Mouse (Mus musculus) Muller cell, postnatal 12 days (primary cell): ENCODE results near the gene H2afb2.

Experiments
- DNase-seq: peaks from one replicate; pipeline ENCODE4 v3.0.0-alpha.2; 2015; ENCODE audit errors: inconsistent ontology term

The H2afb2 gene

GRCm38 (mm10) chrX:116680878-116681277 lies at the start of gene H2afb2:
Gene H2afb2, plus strand, starts transcription at chrX:116681178.
- no peak for DNase-seq
